Mouse (Mus musculus): ENCODE data around the gene Lrmda.

DNA sequence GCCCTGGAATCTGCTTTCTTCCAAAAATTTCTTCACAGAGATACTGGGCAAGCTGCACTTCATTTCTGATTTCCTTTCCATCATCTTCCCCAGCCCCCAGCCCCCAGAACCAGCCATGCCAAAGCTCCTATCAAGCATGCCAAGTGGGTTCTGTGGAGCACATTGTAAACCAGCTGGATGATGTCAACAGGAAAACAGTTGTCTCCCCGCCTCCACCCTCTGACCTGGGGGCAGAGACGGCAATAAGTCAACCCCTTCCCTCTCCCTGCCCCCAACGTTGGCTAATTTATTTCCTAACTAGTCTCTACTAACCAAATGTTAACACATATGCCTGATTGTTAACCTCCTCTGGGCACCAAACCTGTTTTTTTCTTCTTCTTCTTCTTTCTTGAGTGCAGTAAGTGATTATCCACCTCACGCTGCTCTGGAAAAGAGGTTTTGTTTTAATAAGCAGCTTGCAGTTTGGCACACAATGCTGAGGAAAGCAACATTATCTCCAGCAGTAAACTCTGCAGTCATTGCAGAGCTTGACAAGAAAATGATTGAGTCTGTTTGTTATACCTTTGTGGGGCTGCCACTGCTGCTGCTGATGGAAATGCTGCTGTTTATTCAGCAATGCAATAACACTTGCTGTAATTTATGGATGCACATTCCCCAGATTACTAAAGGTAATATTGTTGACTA is 128.0 kb downstream of the Lrmda start:
- TF ChIP-seq EP300 (IDR thresholded peaks at IDR 0.05; ENCODE audit: low read depth in 1 of 2, low read length in 2 of 2) (no peak), CTCF (IDR thresholded peaks at IDR 0.05 in 2 of 3, conservative IDR thresholded peaks at IDR 0.05 in 1 of 3; ENCODE audit: control insufficient read depth in 1 of 3, insufficient read depth in 1 of 3, low read depth in 2 of 3, low read length in 3 of 3, poor library complexity in 1 of 3, severe bottlenecking in 1 of 3) (no peak), POLR2A (IDR thresholded peaks at IDR 0.05; ENCODE audit: control insufficient read depth in 1 of 2, insufficient read depth in 1 of 2, low read depth in 1 of 2, low read length in 2 of 2, poor library complexity in 1 of 2) (no peak), HCFC1 (IDR thresholded peaks at IDR 0.05; ENCODE audit: low read depth, low read length) (no peak), ETS1 (IDR thresholded peaks at IDR 0.05; ENCODE audit: low read depth, low read length) (no peak)
